Mouse (Mus musculus) v-Abl transformed pro-B cells (cell line): ENCODE measurements around the gene a.
"Not testable (repeated sequence)": the region's sequence is repeated elsewhere in the genome, so short reads cannot be mapped to it uniquely, and the experiment has no call there.

ENCODE experiments used
- in situ Hi-C, 2 experiments: fragments of 400-800 bp; cut with MboI; formaldehyde crosslinking; loops; one replicate each; pipeline ENCODE4 v1.15.1; 2025; ENCODE audit not compliant: unreplicated experiment in 2 of 2

a gene

DNA sequence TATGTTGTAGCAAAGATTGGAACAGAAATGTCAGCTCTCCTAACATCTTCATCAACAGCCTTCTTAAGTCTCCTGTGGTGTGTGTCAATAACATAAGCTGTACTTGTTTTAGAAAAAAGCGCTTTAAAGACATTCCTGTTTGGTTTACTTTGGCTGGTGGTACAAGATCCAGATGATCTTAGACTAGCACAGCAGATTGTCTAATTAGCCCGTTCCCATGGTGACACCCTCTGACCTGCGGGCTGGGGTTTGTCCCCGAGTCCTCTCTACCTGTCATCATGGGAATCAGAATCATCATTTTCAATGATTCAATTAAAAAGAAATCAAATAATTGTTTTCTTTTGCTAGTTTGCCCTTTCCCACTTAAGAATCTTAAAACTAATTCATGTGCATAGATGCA, 36.3 kb downstream of the a start:
- in situ Hi-C loops: no loop called here

DNA sequence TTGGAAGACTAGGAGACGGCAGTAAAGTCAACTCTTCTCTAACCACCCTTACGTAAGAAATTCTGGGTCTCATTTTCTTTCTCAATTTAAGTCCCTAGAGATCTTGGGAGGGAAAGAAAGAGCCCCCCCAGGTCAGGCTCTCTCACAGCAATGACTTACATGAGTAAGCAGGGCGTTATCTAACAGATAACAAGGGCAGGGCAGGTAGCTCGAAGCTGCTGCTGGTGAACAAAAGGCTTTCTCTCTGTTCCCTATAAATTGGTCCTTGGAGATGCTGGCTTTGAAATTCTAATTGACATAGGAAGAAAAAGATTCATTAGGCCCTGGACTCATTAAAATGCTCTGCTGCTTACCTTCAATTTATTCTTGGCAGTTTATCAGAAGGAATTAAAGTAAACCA, 41.3 kb downstream of the a start:
- in situ Hi-C loops: no loop called here

- in situ Hi-C loops: no loop called here
These were observed 43.1 kb downstream of the a start for GRCm38 (mm10) chr2:154834149-154834865.

GRCm38 (mm10) chr2:154836537-154836936, 45.3 kb downstream of the a start:
- in situ Hi-C loops: no loop called here

GRCm38 (mm10) chr2:154848086-154848485, 56.9 kb downstream of the a start:
- in situ Hi-C loops: loop anchor here in 1 of 2 experiments (5.0 kb wide), 1 partner anchor 436 kb away; no protein-coding TSS in a partner anchor

DNA sequence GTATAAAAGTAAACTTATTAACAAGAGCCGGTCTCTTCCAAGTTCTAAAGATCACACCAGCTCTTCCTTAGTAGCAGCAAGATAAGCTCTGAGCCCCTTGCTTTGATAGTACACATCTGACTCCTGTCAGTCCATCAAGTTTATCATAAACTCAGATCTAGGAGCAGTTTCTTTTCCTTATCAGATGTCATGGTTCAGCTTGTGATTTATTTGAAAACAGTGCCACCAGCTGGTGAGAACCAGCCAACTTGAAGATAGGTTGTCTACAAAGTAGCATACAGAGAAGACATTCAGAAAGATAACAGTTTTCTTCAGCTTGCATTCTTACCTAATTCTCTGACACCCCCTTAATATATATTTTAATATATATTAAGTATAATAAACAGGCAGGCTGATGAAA, 64.2 kb downstream of the a start:
- in situ Hi-C loops: loop anchor here (5.0 to 10.0 kb wide), 3 partner anchors 81 to 441 kb away; partner anchors contain the start of gene Gm14214 (in 1 of the 2)

DNA sequence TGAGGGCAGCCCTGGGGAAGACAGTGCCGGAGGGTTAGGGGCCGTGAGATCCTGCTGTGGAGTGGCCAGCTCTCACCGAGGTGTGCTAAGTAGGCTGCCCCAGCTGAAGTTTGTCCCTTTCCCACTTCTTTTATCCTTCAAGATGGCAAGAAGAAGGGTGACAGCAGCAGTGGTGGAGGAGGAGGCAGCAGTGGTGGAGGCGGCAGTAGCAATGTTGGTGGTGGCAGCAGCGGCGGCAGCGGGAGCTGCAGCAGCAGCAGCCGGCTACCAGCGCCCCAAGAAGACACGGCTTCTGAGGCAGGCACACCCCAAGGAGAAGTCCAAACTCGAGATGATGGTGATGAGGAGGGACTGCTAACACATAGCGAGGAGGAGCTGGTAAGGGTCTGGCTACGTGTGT, 72.5 kb downstream of the a start:
- in situ Hi-C loops: no loop called here

- in situ Hi-C loops: no loop called here
These were observed 74.5 kb downstream of the a start for GRCm38 (mm10) chr2:154865696-154866095.

GRCm38 (mm10) chr2:154868106-154868505, 76.9 kb downstream of the a start:
- in situ Hi-C loops: no loop called here

GRCm38 (mm10) chr2:154869954-154870641, 78.9 kb downstream of the a start:
- in situ Hi-C loops: no loop called here

DNA sequence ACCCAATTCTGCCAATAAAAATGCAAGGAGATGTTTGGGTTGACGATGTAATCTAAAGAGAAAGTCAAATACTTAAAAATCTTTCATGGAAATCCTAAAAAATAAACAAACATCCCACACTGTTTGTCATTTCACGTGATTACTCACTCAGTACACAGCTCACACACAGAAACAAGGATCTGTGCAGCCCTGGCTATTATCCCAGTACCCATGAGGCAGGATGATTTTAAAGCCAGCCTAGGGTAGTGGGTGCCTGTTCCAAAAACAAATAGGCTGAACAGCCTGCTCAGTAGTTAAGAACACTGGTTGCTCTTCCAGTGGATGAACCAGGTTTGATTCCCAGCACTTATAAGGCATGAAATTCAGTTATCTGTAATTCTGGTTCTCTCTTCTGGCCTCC, 85.4 kb downstream of the a start:
- in situ Hi-C loops: no loop called here

DNA sequence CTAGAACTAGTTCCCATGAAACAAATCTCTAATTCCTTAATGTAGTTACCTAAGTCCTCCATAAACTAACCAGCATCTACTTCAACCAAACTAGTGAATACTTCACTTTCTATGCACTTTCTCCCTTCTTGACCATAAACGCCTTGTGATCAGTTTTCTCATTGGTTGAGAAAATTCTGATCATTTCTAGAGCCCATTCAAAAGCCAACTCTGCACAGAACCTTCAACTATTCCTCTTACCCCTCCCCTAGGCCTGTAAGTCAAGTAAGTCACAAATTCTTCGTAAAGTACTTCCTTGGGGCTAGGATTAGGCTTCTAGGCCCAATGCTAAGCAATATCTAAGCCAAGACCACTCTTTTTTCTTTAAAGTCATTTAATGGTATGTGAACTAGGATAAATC, 100.4 kb downstream of the a start:
- in situ Hi-C loops: no loop called here

DNA sequence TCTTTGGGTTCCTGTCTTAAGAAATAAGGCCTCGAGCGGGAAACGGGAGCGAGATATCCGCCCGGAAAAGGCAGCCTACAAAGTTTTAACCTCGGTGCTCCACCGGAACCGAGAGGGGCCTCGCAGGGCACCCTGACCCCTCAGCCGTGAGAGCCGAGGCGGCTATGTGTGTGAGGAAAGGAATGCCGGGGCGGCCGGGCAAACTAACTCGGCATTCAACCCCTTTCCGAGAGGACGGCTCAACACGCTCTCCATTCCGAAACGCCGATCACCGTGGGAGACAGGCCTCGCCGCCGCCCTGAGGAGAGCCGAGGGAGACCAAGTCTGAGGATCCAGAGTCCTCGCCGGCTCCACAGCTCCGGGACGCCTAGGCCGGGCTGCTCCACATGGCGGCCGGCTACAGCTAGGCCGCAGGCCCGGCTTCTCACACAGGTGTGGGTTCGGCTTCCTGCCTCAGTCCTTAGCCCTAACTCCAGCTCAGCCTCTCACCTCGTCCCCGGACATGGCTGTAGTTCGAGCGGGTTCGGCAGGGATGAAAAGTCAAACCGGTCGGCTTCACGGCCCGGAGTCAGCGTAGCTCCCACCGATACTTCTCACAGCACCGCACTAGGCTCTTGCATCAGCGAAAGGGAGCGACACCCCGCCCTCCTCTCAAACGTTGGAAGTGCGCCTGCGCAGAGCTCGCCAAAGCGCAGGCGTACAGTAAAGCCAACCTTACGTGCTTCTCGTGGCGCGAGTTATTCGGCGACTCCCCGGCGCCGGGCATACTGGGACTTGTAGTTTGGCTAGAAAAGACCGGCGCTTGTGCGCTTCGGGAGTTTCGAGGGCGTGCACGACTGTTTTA, 101.2 kb downstream of the a start, which contains the start of gene Eif2s2:
Gene Eif2s2 (minus strand): TSS at position 735 of the 844 bp plus-strand sequence.
- in situ Hi-C loops: no loop called here

DNA sequence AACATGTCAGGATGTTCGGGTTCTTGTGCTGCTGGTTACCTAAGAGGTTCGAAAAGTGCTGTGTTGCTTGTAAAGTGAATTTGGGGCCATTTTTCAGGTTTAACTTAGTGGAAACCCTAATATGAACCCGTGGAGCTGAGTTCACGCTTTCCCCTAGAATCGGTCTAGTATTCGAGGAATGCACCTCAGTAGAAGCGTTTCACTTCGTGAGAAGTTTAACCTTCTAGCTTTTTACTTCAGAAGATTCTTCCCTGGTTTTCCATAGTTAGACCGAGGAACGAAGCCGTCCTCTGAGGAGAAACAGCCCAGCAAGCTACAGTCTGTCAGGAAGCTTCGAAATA, 101.8 kb downstream of the a start:
- in situ Hi-C loops: no loop called here

GRCm38 (mm10) chr2:154893548-154893947, 102.3 kb downstream of the a start:
- in situ Hi-C loops: no loop called here

- in situ Hi-C loops: not testable (repeated sequence)
These were observed 107.8 kb downstream of the a start for GRCm38 (mm10) chr2:154899004-154899403.

DNA sequence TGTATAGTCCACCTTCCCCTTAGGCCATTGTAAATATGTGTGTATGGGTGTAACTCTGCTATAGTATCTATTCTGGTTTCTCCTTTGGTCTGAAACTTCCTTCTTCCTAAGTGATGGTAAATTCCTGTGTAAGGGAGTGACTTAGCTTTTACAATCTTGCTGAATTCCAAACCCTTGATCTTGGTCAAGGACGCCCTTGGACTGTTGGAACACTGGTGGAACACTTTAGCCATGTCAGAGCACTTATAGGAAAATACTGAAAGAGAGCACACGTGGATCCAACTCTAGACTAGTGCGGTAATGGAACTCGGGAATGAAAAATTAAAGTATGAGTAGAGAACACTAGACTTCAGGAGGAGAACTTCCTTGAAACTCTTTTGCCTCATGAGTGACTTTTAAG, 108.2 kb downstream of the a start:
- in situ Hi-C loops: not testable (repeated sequence)

- in situ Hi-C loops: no loop called here
These were observed 110.9 kb downstream of the a start for GRCm38 (mm10) chr2:154902111-154902510.

GRCm38 (mm10) chr2:154905796-154906195, 114.6 kb downstream of the a start:
- in situ Hi-C loops: no loop called here

DNA sequence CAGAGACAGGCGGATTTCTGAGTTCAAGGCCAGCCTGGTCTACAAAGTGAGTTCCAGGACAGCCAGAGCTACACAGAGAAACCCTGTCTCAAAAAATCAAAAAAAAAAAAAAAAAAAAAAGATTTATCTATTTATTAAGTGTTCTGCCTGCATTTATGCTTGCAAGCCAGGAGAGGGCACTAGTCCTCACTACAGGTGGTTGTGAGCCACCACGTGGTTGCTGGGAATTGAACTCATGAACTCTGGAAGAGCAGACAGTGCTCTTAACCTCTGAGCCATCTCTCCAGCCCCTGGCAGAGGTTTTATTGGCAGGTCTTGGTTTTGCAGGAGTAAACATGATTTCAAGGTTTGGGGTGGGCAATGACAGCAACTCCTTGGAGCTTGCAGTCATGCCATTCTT, 117.0 kb downstream of the a start:
- in situ Hi-C loops: not testable (repeated sequence)

GRCm38 (mm10) chr2:154909789-154910188, 118.6 kb downstream of the a start:
- in situ Hi-C loops: no loop called here
